Mouse (Mus musculus): ENCODE measurements around the gene Heatr5b. TPM values are rescaled to one million over a fixed set of nuclear protein-coding genes. Genes with fewer than 3 reads are reported as not detected.

Gene Heatr5b
- polyA plus RNA-seq, 1 experiment: 11.8 TPM

DNA sequence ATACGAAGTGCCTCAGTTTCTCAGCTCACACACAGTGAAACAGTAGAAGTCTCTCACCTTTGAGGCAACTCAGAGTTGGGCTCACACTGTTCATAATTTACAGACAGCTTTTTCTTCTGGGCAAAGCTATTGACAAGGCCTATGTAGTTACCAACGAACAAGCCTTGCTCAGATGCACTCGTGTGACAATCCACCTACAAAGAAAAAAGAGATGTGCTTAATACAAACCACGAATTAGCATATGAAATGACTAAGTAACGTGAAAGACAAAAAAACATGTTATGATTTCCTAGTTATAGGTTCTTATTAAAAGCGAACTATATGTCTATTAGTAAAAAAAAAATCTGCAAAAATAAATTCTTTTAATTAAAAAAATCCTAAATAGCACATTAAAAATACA lies 38.7 kb upstream of the Heatr5b start:
- TF ChIP-seq REST (IDR thresholded peaks at IDR 0.05; ENCODE audit: insufficient read depth, insufficient read length): no peak
- TF ChIP-seq E2F4 (IDR thresholded peaks at IDR 0.05; ENCODE audit: insufficient read depth): no peak
- no peak for TF ChIP-seq MYOG (IDR thresholded peaks at IDR 0.05; ENCODE audit: control insufficient read depth in 1 of 3, insufficient read depth in 1 of 3, insufficient read length in 2 of 3, low read depth in 2 of 3)
- TF ChIP-seq USF1 (IDR thresholded peaks at IDR 0.05; ENCODE audit: low read depth): no peak
- TF ChIP-seq MYOD1 (IDR thresholded peaks at IDR 0.05; ENCODE audit: control insufficient read depth in 1 of 3, insufficient read length in 2 of 3, low read depth in 2 of 3): no peak
- TF ChIP-seq CEBPB (IDR thresholded peaks at IDR 0.05; ENCODE audit: insufficient read depth, poor library complexity, severe bottlenecking): no peak
- no peak for TF ChIP-seq TCF12 (IDR thresholded peaks at IDR 0.05; ENCODE audit: insufficient read depth, poor library complexity, severe bottlenecking)
- TF ChIP-seq MAX (IDR thresholded peaks at IDR 0.05; ENCODE audit: low read depth): no peak
- TF ChIP-seq POLR2A (IDR thresholded peaks at IDR 0.05; ENCODE audit: insufficient read length, low read depth): no peak
- Histone ChIP-seq H3K27me3 (ENCODE audit: control insufficient read depth, insufficient read depth, insufficient read length) (no peaks in the 10 kb centered on the region), H3K36me3 (ENCODE audit: control insufficient read depth, insufficient read depth) (peaks cover 4% of the 10 kb centered on the region), H3K4me3 (no peak overlapping the region), H3ac (ENCODE audit: control insufficient read depth, insufficient read length) (no peak overlapping the region), H3K4me2 (ENCODE audit: low read depth) (no peak overlapping the region), H3K79me2 (ENCODE audit: control insufficient read depth, insufficient read depth) (no peaks in the 10 kb centered on the region)

DNA sequence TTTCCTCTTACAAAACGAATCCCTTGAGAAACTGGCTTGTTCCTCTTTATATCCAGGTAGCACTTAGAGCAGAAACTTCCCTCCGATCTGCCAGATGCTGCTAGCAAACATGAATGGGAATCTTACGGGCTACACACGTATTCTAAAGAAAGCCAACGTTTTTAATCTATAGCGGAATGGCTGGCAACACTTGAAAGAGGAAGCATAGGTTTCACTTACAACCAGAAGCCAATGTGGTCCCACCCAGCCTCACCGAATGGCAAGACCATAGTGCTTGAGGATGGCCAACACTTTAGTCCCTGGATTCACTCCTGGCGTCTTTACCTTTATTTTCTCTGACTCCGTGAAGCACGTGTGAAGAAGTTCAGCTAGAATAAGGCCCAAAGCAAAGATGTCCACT lies 21.1 kb upstream of the Heatr5b start:
- Histone ChIP-seq H3K4me3 (no peak overlapping the region), H3K36me3 (ENCODE audit: control insufficient read depth, insufficient read depth) (peaks cover 9% of the 10 kb centered on the region), H3ac (ENCODE audit: control insufficient read depth, insufficient read length) (no peak overlapping the region), H3K4me2 (ENCODE audit: low read depth) (no peak overlapping the region), H3K27me3 (ENCODE audit: control insufficient read depth, insufficient read depth, insufficient read length) (no peaks in the 10 kb centered on the region), H3K79me2 (ENCODE audit: control insufficient read depth, insufficient read depth) (no peaks in the 10 kb centered on the region)
- TF ChIP-seq MAX (IDR thresholded peaks at IDR 0.05; ENCODE audit: low read depth) (no peak), POLR2A (IDR thresholded peaks at IDR 0.05; ENCODE audit: insufficient read length, low read depth) (no peak), TCF3 (IDR thresholded peaks at IDR 0.05; ENCODE audit: insufficient read length, low read depth) (no peak), MYOD1 (IDR thresholded peaks at IDR 0.05; ENCODE audit: control insufficient read depth in 1 of 3, insufficient read length in 2 of 3, low read depth in 2 of 3) (no peak), SRF (IDR thresholded peaks at IDR 0.05; ENCODE audit: control insufficient read depth, insufficient read length, low read depth) (no peak), TCF12 (IDR thresholded peaks at IDR 0.05; ENCODE audit: insufficient read depth, poor library complexity, severe bottlenecking) (no peak), REST (IDR thresholded peaks at IDR 0.05; ENCODE audit: insufficient read depth, insufficient read length) (no peak), POLR2AphosphoS2 (IDR thresholded peaks at IDR 0.05; ENCODE audit: insufficient read length, low read depth) (no peak), E2F4 (IDR thresholded peaks at IDR 0.05; ENCODE audit: insufficient read depth) (no peak), USF1 (IDR thresholded peaks at IDR 0.05; ENCODE audit: low read depth) (no peak), MYOG (IDR thresholded peaks at IDR 0.05; ENCODE audit: control insufficient read depth in 1 of 3, insufficient read depth in 1 of 3, insufficient read length in 2 of 3, low read depth in 2 of 3) (no peak)

DNA sequence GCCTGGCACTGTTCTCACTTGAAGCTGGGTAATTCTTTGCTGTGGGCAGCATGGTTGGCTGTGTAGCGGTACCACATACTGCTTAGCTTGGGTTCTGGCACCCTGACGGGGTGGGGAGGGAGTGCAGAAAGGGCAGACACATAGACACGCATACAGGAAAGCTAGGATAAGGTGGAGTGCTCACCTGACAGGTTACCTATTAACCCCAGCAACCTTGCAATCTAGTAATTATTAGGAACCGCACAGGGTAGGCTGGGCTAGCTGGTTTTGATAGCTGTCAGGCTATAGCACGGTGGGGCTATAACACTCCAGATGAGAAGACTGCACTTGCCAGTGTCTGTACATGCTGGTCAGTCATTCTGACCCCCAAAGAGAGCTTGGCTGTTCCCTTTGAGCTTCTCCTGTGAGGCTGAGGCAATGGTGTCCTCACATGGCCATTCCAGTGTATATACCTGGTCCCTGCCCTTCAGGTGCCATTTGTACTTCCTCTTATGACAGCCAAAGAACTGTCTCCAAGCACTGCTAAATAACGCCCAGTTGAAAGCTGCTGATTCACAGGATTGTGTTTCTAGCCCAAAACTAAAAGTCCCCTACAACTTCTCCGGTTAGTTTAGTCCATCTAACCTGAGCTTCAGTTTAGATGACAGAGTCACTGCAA lies 7.2 kb upstream of the Heatr5b start:
- peaks cover 29% of the 10 kb centered on the region for H3K36me3 ChIP-seq (ENCODE audit: control insufficient read depth, insufficient read depth)
- H3K79me2 ChIP-seq (ENCODE audit: control insufficient read depth, insufficient read depth): no peaks in the 10 kb centered on the region
- no peak overlapping the region for H3K4me2 ChIP-seq (ENCODE audit: low read depth)
- H3ac ChIP-seq (ENCODE audit: control insufficient read depth, insufficient read length): no peak overlapping the region
- no peaks in the 10 kb centered on the region for H3K27me3 ChIP-seq (ENCODE audit: control insufficient read depth, insufficient read depth, insufficient read length)
- TF ChIP-seq POLR2A (IDR thresholded peaks at IDR 0.05; ENCODE audit: insufficient read length, low read depth): no peak
- TF ChIP-seq MYOG (IDR thresholded peaks at IDR 0.05; ENCODE audit: control insufficient read depth in 1 of 3, insufficient read depth in 1 of 3, insufficient read length in 2 of 3, low read depth in 2 of 3): no peak
- TF ChIP-seq E2F4 (IDR thresholded peaks at IDR 0.05; ENCODE audit: insufficient read depth): no peak
- TF ChIP-seq CEBPB (IDR thresholded peaks at IDR 0.05; ENCODE audit: insufficient read depth, poor library complexity, severe bottlenecking): no peak
- TF ChIP-seq REST (IDR thresholded peaks at IDR 0.05; ENCODE audit: insufficient read depth, insufficient read length): no peak
- TF ChIP-seq MAX (IDR thresholded peaks at IDR 0.05; ENCODE audit: low read depth): no peak
- no peak for TF ChIP-seq TCF12 (IDR thresholded peaks at IDR 0.05; ENCODE audit: insufficient read depth, poor library complexity, severe bottlenecking)
- no peak overlapping the region for H3K4me3 ChIP-seq

DNA sequence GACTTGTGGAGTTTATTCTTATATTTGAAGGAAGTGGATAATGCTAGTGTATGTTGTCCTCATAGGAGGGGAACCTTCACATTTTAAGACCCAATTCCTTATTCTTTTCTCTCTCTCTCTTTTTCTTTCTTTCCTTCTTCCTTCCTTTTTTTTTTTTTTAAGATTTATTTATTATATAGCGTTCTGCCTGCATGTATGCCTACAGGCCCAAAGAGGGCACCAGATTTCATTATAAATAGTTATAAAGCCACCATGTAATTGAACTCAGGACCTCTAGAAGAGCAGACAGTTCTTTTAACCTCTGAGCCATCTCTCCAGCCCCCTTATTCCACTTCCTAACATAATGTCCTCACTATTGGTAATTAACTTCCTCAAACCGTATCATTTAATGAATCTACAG lies 892 bp upstream of the Heatr5b start:
- no peaks in the 10 kb centered on the region for H3K27me3 ChIP-seq (ENCODE audit: control insufficient read depth, insufficient read depth, insufficient read length)

DNA sequence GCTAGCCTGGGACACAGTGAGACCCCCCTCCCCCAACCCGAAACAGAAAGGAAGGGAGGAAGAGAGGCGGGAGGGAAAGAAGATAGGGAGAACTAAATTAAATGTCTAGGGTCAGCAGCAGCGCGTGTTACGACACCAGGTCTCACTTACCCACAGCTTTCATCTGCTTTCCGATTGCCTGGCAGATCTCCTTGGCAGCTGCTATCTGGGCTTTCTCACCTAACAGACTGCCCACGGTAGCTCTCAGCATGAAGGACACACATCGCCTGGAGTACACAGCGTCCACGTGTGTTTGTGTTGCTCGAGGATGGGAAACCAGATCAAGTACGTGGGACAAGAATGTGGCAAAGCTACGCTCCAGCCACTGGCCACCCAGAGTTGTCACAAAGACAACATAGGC lies 10.8 kb downstream of the Heatr5b start:
- peaks cover 40% of the 10 kb centered on the region for H3K36me3 ChIP-seq (ENCODE audit: control insufficient read depth, insufficient read depth)
- no peaks in the 10 kb centered on the region for H3K27me3 ChIP-seq (ENCODE audit: control insufficient read depth, insufficient read depth, insufficient read length)

More for the DNA sequence above, 892 bp upstream of the Heatr5b start:
- Histone ChIP-seq H3K36me3 (ENCODE audit: control insufficient read depth, insufficient read depth) (peaks cover 5% of the 10 kb centered on the region), H3K4me3 (peak overlapping the region; percentile 87), H3ac (ENCODE audit: control insufficient read depth, insufficient read length) (peak overlapping the region; percentile 38), H3K79me2 (ENCODE audit: control insufficient read depth, insufficient read depth) (peaks cover 6% of the 10 kb centered on the region), H3K4me2 (ENCODE audit: low read depth) (peak overlapping the region; percentile 95)
- TF ChIP-seq MYOD1 (IDR thresholded peaks at IDR 0.05; ENCODE audit: control insufficient read depth in 1 of 3, insufficient read length in 2 of 3, low read depth in 2 of 3): no peak

More for the DNA sequence above, 10.8 kb downstream of the Heatr5b start:
- Histone ChIP-seq H3K79me2 (ENCODE audit: control insufficient read depth, insufficient read depth) (no peaks in the 10 kb centered on the region), H3ac (ENCODE audit: control insufficient read depth, insufficient read length) (no peak overlapping the region), H3K4me3 (no peak overlapping the region), H3K4me2 (ENCODE audit: low read depth) (no peak overlapping the region)
- TF ChIP-seq TCF3 (IDR thresholded peaks at IDR 0.05; ENCODE audit: insufficient read length, low read depth) (no peak), REST (IDR thresholded peaks at IDR 0.05; ENCODE audit: insufficient read depth, insufficient read length) (no peak), POLR2AphosphoS2 (IDR thresholded peaks at IDR 0.05; ENCODE audit: insufficient read length, low read depth) (no peak), E2F4 (IDR thresholded peaks at IDR 0.05; ENCODE audit: insufficient read depth) (no peak), SRF (IDR thresholded peaks at IDR 0.05; ENCODE audit: control insufficient read depth, insufficient read length, low read depth) (no peak), USF1 (IDR thresholded peaks at IDR 0.05; ENCODE audit: low read depth) (no peak), MYOG (IDR thresholded peaks at IDR 0.05; ENCODE audit: control insufficient read depth in 1 of 3, insufficient read depth in 1 of 3, insufficient read length in 2 of 3, low read depth in 2 of 3) (no peak), MYOD1 (IDR thresholded peaks at IDR 0.05; ENCODE audit: control insufficient read depth in 1 of 3, insufficient read length in 2 of 3, low read depth in 2 of 3) (no peak), POLR2A (IDR thresholded peaks at IDR 0.05; ENCODE audit: insufficient read length, low read depth) (no peak)
